Mouse (Mus musculus) cerebellum, adult 11 months (tissue): Measurements from ENCODE around the gene Wars2.

Experiments
- DNase-seq: peaks from one replicate; pipeline ENCODE4 v3.0.0; 2022

Gene Wars2

GRCm38 (mm10) chr3:99193576-99193975 lies 52.7 kb downstream of the Wars2 start:
- no peak for DNase-seq

- DNase-seq: no peak
These were observed 62.5 kb downstream of the Wars2 start for GRCm38 (mm10) chr3:99203331-99203730.

GRCm38 (mm10) chr3:99208416-99208815 lies 67.5 kb downstream of the Wars2 start:
- DNase-seq: no peak

- DNase-seq: no peak
These were observed 70.3 kb downstream of the Wars2 start for GRCm38 (mm10) chr3:99211105-99211698.

GRCm38 (mm10) chr3:99227807-99228206 lies 86.9 kb downstream of the Wars2 start:
- DNase-seq: no peak

- peak; percentile 33 for DNase-seq
These were observed 92.8 kb downstream of the Wars2 start for GRCm38 (mm10) chr3:99233393-99234318.

- DNase-seq: no peak
These were observed 93.5 kb downstream of the Wars2 start for GRCm38 (mm10) chr3:99234319-99234869.

- DNase-seq: no peak
These were observed 94.4 kb downstream of the Wars2 start for GRCm38 (mm10) chr3:99235116-99235803.

GRCm38 (mm10) chr3:99235804-99236755 lies 95.2 kb downstream of the Wars2 start:
- no peak for DNase-seq

- no peak for DNase-seq
These were observed 97.8 kb downstream of the Wars2 start for GRCm38 (mm10) chr3:99238691-99239090.

- no peak for DNase-seq
These were observed 98.6 kb downstream of the Wars2 start for GRCm38 (mm10) chr3:99239301-99240045.

GRCm38 (mm10) chr3:99240213-99240720 lies 99.4 kb downstream of the Wars2 start, which contains the start of gene Tbx15:
Tbx15 (plus strand) TSS chr3:99240381.
- DNase-seq: no peak

- DNase-seq: no peak
These were observed 100.2 kb downstream of the Wars2 start for GRCm38 (mm10) chr3:99240811-99241738.

- DNase-seq: no peak
These were observed 101.6 kb downstream of the Wars2 start for GRCm38 (mm10) chr3:99242481-99242880.

- DNase-seq: no peak
These were observed 104.5 kb downstream of the Wars2 start for GRCm38 (mm10) chr3:99245341-99245740.

GRCm38 (mm10) chr3:99246629-99247028 lies 105.8 kb downstream of the Wars2 start:
- no peak for DNase-seq

GRCm38 (mm10) chr3:99247586-99247985 lies 106.7 kb downstream of the Wars2 start:
- DNase-seq: no peak

GRCm38 (mm10) chr3:99247996-99248801 lies 107.3 kb downstream of the Wars2 start:
- no peak for DNase-seq
